Mouse (Mus musculus) cerebellum, adult 2 months (tissue): ENCODE data around the gene Pgc.

Experiments used
- CTCF ChIP-seq: fragments of 200-500 bp; IDR thresholded peaks from 2 replicates; pipeline ENCODE4 v1.5.1; 2011; ENCODE audit warnings: low read depth, mild to moderate bottlenecking, control low read depth, low read length, moderate library complexity, borderline replicate concordance; ENCODE audit not compliant: insufficient read depth
- POLR2A ChIP-seq: fragments of 200-500 bp; IDR thresholded peaks from 2 replicates; pipeline ENCODE4 v1.6.1; 2011; ENCODE audit warnings: low read length, control low read depth, borderline replicate concordance; ENCODE audit not compliant: insufficient read depth

DNA sequence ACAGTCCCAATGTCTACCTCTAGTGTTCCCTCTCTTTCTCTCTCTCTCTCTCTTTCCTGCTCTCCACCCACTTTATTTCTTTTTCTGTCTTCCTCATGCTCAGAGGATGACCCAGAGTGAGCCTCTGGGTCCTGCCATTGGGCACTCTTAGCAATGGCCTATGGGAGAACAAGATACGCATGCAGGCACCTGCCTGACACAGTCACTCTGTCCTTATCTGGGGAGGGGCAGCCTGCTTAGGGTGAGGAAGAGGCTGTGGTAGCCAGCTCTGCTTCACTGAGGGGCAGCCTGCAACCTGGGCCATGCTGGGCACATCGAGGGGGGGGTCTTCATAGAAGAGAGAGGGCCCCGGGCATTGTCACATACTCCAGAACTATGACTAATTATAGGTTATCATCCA is 23.0 kb downstream of the Pgc start:
- TF ChIP-seq CTCF, result no peak
- TF ChIP-seq POLR2A, result no peak
